Mouse (Mus musculus): ENCODE measurements around the gene Sectm1a. TPM values are rescaled to one million over a fixed set of nuclear protein-coding genes. Genes with fewer than 3 reads are reported as not detected.

Sectm1a gene
- polyA plus RNA-seq, 1 experiment from 2014 or later, result 0.63 TPM

DNA sequence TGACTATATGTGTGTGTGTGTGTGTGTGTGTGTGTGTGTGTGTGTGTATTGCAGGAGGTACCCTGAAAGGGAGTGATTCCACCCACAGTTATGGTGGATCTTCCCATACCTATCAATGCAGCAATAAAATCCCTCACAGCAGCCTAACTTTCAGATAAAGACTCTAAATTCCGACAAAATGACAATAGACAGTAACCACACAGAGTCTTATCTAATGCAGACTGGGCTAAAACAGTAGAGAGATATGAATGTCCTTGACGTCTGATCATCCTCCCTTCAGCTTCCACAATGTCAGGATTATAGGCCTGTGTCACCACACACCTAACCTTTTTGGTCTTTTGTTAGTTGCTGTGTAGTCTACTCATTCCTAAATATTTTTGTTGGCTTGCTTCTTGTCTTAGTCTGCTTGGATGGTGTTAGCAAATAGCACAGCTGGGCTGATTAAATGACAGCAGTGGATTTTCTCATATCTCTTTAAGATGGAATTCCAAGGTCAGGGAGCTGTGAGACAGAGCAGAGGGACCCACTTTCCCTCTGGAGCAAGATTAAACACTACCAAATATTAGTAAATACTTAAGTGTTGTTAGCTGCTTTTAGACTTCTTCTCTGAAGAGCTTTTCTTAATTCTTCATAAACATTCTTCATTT is 41.1 kb upstream of the Sectm1a start:
- no peak overlapping the region for H3K4me2 ChIP-seq (ENCODE audit: low read length)
- H3K4me3 ChIP-seq (replicated peaks; ENCODE audit: low read depth, low read length), result no peak overlapping the region
- H3K9ac ChIP-seq (ENCODE audit: low read depth, low read length), result no peak overlapping the region
- ATAC-seq (replicated peaks; ENCODE audit: low FRiP score, low read depth) (no peak), DNase-seq (ENCODE audit: low spot score) (peak; percentile 53)
- 56% methylated on average over 2 of the region's 2 CpGs for WGBS
- no peaks in the 10 kb centered on the region for H3K9me3 ChIP-seq (replicated peaks; ENCODE audit: low read length)
- no peaks in the 10 kb centered on the region for H3K27me3 ChIP-seq (ENCODE audit: insufficient read depth, low read length)
- no peaks in the 10 kb centered on the region for H3K4me1 ChIP-seq (replicated peaks; ENCODE audit: insufficient read depth, low read length)
- no peak for TF ChIP-seq CTCF (IDR thresholded peaks at IDR 0.05; ENCODE audit: low read depth)
- H3K36me3 ChIP-seq (ENCODE audit: insufficient read depth, low read length), result no peaks in the 10 kb centered on the region
- H3K27ac ChIP-seq, result no peak overlapping the region

DNA sequence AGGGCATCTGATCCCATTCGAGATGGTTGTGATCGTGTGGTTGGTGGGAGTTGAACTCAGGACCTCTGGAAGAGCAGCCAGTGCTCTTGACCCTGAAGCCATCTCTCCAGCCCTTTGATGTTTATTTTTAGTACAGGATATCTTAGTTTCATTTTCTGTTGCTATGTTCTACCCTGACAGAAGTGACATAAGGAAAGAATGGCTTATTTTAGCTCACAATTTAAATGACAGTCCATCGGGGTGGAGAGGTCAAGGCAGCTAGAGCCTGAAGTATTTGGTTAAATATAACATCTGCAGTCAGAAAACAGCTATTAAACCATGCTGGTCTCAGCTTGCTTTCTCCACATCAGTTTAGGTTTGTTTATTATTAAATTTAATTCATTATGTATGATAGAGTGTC is 40.1 kb upstream of the Sectm1a start:
- H3K36me3 ChIP-seq (ENCODE audit: insufficient read depth, low read length), result no peaks in the 10 kb centered on the region
- 51% methylated on average over 3 of the region's 3 CpGs for WGBS

DNA sequence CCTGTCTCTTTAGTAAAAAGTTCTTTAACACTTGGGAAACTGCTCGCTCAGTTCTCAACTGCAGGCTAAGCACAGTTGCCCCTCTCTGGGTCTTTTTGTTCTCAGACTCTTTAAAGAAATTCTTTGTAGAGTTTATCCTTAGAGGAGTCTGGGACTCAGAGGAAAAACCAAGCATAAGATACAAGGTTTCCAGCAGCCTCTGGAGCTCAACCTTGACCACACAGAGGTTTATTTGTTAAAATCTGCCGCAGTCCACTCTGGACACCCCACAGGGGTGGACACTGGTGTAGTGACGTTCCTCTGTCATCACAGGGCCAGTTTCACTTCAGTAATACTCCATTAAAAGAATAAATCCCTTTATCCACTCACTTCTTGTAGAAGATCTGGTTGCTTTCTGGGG is 37.6 kb upstream of the Sectm1a start, which contains the start of gene Tex19.2:
TSS of gene Tex19.2 (minus strand) at position 101 of the 400 bp plus-strand sequence.
- 91% methylated on average over 3 of the region's 3 CpGs for WGBS

More for the DNA sequence above, 40.1 kb upstream of the Sectm1a start:
- Histone ChIP-seq H3K4me1 (replicated peaks; ENCODE audit: insufficient read depth, low read length) (no peaks in the 10 kb centered on the region), H3K9me3 (replicated peaks; ENCODE audit: low read length) (no peaks in the 10 kb centered on the region), H3K27ac (no peak overlapping the region), H3K9ac (ENCODE audit: low read depth, low read length) (no peak overlapping the region), H3K4me3 (replicated peaks; ENCODE audit: low read depth, low read length) (no peak overlapping the region), H3K27me3 (ENCODE audit: insufficient read depth, low read length) (no peaks in the 10 kb centered on the region), H3K4me2 (ENCODE audit: low read length) (no peak overlapping the region)
- ATAC-seq (replicated peaks; ENCODE audit: low FRiP score, low read depth), result no peak
- peak; percentile 55 for DNase-seq (ENCODE audit: low spot score)
- no peak for TF ChIP-seq CTCF (IDR thresholded peaks at IDR 0.05; ENCODE audit: low read depth)

DNA sequence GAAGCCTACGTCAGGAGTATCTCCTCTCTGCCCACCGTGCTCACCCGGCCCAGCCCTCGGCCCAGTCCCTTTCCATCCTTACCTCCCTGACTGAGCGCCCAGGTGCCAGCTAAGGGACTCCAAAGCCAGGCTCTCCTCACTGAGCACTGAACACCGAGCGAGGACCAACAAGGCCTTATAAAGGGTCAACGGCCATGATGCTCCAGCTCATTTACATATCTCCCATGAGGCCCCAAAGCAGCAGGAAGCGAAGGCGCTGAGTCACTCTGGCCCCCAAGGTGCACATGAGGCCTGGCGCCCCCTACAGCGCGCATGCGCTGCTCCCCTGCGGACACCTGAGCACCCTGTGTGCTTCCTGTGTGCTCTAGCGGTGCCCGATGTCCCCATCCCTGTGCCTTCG is 37.1 kb upstream of the Sectm1a start:
- no peaks in the 10 kb centered on the region for H3K27me3 ChIP-seq (ENCODE audit: insufficient read depth, low read length)
- 94% methylated on average over 18 of the region's 18 CpGs for whole genome bisulfite sequencing
- no peaks in the 10 kb centered on the region for H3K9me3 ChIP-seq (replicated peaks; ENCODE audit: low read length)
- TF ChIP-seq CTCF (IDR thresholded peaks at IDR 0.05; ENCODE audit: low read depth), result no peak
- no peak for DNase-seq (ENCODE audit: low spot score)
- H3K4me3 ChIP-seq (replicated peaks; ENCODE audit: low read depth, low read length), result no peak overlapping the region
- no peaks in the 10 kb centered on the region for H3K36me3 ChIP-seq (ENCODE audit: insufficient read depth, low read length)
- H3K4me1 ChIP-seq (replicated peaks; ENCODE audit: insufficient read depth, low read length), result no peaks in the 10 kb centered on the region
- H3K27ac ChIP-seq, result no peak overlapping the region
- H3K9ac ChIP-seq (ENCODE audit: low read depth, low read length), result no peak overlapping the region
- no peak overlapping the region for H3K4me2 ChIP-seq (ENCODE audit: low read length)
- ATAC-seq (replicated peaks; ENCODE audit: low FRiP score, low read depth), result no peak

More for the DNA sequence above, 37.6 kb upstream of the Sectm1a start, which contains the start of gene Tex19.2:
- Histone ChIP-seq H3K4me2 (ENCODE audit: low read length) (no peak within 1 kb of the TSS), H3K36me3 (ENCODE audit: insufficient read depth, low read length) (no peaks in the 10 kb centered on the region), H3K9ac (ENCODE audit: low read depth, low read length) (no peak within 1 kb of the TSS), H3K4me1 (replicated peaks; ENCODE audit: insufficient read depth, low read length) (no peaks in the 10 kb centered on the region), H3K27me3 (ENCODE audit: insufficient read depth, low read length) (no peaks in the 10 kb centered on the region), H3K4me3 (replicated peaks; ENCODE audit: low read depth, low read length) (no peak within 1 kb of the TSS), H3K9me3 (replicated peaks; ENCODE audit: low read length) (no peaks in the 10 kb centered on the region), H3K27ac (no peak within 1 kb of the TSS)
- no peak for DNase-seq (ENCODE audit: low spot score)
- TF ChIP-seq CTCF (IDR thresholded peaks at IDR 0.05; ENCODE audit: low read depth), result no peak
- no peak for ATAC-seq (replicated peaks; ENCODE audit: low FRiP score, low read depth)

DNA sequence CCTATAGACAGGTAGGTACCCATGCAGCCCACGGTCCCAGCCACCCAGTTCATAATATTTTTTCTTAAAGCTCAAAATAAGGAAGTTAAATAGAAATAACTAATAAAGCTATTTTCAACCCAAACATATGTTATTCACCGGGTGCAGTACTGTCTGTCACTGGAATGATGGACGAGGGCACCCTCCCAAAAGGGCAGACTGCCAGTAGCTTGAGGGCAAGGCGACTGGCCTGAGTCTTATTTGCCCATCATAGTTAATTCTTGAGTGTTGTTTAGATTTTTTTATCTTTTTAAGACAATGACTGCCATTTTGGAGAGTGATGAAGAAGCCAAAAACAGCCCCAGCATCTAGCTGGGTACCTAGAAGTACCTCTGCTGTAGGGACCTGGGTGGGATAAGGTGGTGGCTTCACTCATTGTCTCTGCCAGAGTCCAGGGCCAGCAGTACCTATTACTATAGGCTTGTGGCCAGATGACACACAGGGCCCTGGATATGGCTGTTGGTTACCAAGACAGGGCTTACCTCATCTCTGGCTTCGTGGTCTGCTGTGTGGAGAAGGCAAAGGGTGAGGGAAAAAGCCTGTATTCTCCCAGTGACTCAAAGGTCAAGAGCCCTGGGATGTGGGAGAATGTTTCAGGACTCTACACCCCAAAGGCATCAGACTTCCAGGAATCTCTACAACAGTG is 31.2 kb upstream of the Sectm1a start:
- TF ChIP-seq CTCF (IDR thresholded peaks at IDR 0.05; ENCODE audit: low read depth), result no peak
- Histone ChIP-seq H3K27ac (no peak overlapping the region), H3K4me3 (replicated peaks; ENCODE audit: low read depth, low read length) (no peak overlapping the region), H3K9ac (ENCODE audit: low read depth, low read length) (no peak overlapping the region), H3K36me3 (ENCODE audit: insufficient read depth, low read length) (no peaks in the 10 kb centered on the region), H3K4me2 (ENCODE audit: low read length) (no peak overlapping the region), H3K4me1 (replicated peaks; ENCODE audit: insufficient read depth, low read length) (peaks cover 4% of the 10 kb centered on the region; the same call in 1 of the 2 replicates), H3K9me3 (replicated peaks; ENCODE audit: low read length) (no peaks in the 10 kb centered on the region), H3K27me3 (ENCODE audit: insufficient read depth, low read length) (no peaks in the 10 kb centered on the region)
- 74% methylated on average over 5 of the region's 5 CpGs for WGBS
- ATAC-seq (replicated peaks; ENCODE audit: low FRiP score, low read depth) (no peak), DNase-seq (ENCODE audit: low spot score) (no peak)

DNA sequence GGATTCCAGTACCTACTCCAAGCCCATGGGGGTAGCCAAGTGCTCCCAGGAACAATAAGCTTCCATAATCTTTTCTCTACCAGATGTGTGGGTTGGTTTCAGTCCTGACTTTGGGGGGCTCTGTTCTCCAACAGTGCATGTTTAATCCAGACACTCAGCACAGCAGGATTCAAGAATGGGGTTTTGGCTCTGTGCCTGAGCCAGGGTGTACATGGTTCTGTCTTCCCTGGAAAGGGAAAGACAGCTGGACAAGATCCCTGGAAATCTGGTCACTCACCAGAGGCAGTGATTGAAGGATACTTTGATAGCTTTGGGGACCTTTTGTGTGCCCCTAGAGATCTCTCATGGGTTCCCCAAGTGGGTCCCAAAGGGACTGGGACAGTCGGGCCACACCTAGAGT is 30.6 kb upstream of the Sectm1a start:
- no peak for TF ChIP-seq CTCF (IDR thresholded peaks at IDR 0.05; ENCODE audit: low read depth)
- no peak overlapping the region for H3K4me3 ChIP-seq (replicated peaks; ENCODE audit: low read depth, low read length)
- no peak overlapping the region for H3K9ac ChIP-seq (ENCODE audit: low read depth, low read length)
- WGBS, result 78% methylated on average over 1 of the region's 1 CpGs
- no peaks in the 10 kb centered on the region for H3K9me3 ChIP-seq (replicated peaks; ENCODE audit: low read length)
- H3K27ac ChIP-seq, result no peak overlapping the region
- no peaks in the 10 kb centered on the region for H3K36me3 ChIP-seq (ENCODE audit: insufficient read depth, low read length)
- no peaks in the 10 kb centered on the region for H3K27me3 ChIP-seq (ENCODE audit: insufficient read depth, low read length)
- DNase-seq (ENCODE audit: low spot score) (no peak), ATAC-seq (replicated peaks; ENCODE audit: low FRiP score, low read depth) (no peak)
- H3K4me1 ChIP-seq (replicated peaks; ENCODE audit: insufficient read depth, low read length), result peaks cover 4% of the 10 kb centered on the region; the same call in 1 of the 2 replicates
- no peak overlapping the region for H3K4me2 ChIP-seq (ENCODE audit: low read length)

Measured in kidney, postnatal 0 days (tissue).